Mouse (Mus musculus): ENCODE results near the gene Ttll5. TPM values are rescaled to one million over a fixed set of nuclear protein-coding genes. Genes with fewer than 3 reads are reported as not detected.

Gene Ttll5
- total RNA-seq, 2 experiments from 2014 or later: 22.9 to 36.1 TPM

GRCm38 (mm10) chr12:85960699-85961098, 136.2 kb downstream of the Ttll5 start:
- no peak for ATAC-seq (replicated peaks; ENCODE audit: poor library complexity, severe bottlenecking)

GRCm38 (mm10) chr12:85963160-85963559, 138.7 kb downstream of the Ttll5 start:
- ATAC-seq (replicated peaks; ENCODE audit: poor library complexity, severe bottlenecking): no peak

- peak; percentile 66 for ATAC-seq (replicated peaks; ENCODE audit: poor library complexity, severe bottlenecking)
These were observed 139.2 kb downstream of the Ttll5 start for GRCm38 (mm10) chr12:85963699-85964098.

GRCm38 (mm10) chr12:85964436-85964835, 140.0 kb downstream of the Ttll5 start:
- ATAC-seq (replicated peaks; ENCODE audit: poor library complexity, severe bottlenecking): 0 out of 2 replicates have a peak, but pooled peaks have one; percentile 9

GRCm38 (mm10) chr12:85967812-85968211, 143.4 kb downstream of the Ttll5 start:
- no peak for ATAC-seq (replicated peaks; ENCODE audit: poor library complexity, severe bottlenecking)

- no peak for ATAC-seq (replicated peaks; ENCODE audit: poor library complexity, severe bottlenecking)
These were observed 143.9 kb downstream of the Ttll5 start for GRCm38 (mm10) chr12:85968409-85968808.

- ATAC-seq (replicated peaks; ENCODE audit: poor library complexity, severe bottlenecking): peak; percentile 93
These were observed 145.1 kb downstream of the Ttll5 start for GRCm38 (mm10) chr12:85969571-85969970.

- ATAC-seq (replicated peaks; ENCODE audit: poor library complexity, severe bottlenecking): no peak
These were observed 145.7 kb downstream of the Ttll5 start for GRCm38 (mm10) chr12:85970191-85970590.

- no peak for ATAC-seq (replicated peaks; ENCODE audit: poor library complexity, severe bottlenecking)
These were observed 146.3 kb downstream of the Ttll5 start for GRCm38 (mm10) chr12:85970803-85971202.

- no peak for ATAC-seq (replicated peaks; ENCODE audit: poor library complexity, severe bottlenecking)
These were observed 147.2 kb downstream of the Ttll5 start for GRCm38 (mm10) chr12:85971655-85972054.

GRCm38 (mm10) chr12:85973526-85973925, 149.1 kb downstream of the Ttll5 start:
- ATAC-seq (replicated peaks; ENCODE audit: poor library complexity, severe bottlenecking): no peak

GRCm38 (mm10) chr12:85974030-85974429, 149.6 kb downstream of the Ttll5 start:
- no peak for ATAC-seq (replicated peaks; ENCODE audit: poor library complexity, severe bottlenecking)

GRCm38 (mm10) chr12:85979996-85980395, 155.5 kb downstream of the Ttll5 start:
- ATAC-seq (replicated peaks; ENCODE audit: poor library complexity, severe bottlenecking): peak; percentile 98

- 0 out of 2 replicates have a peak, but pooled peaks have one; percentile 7 for ATAC-seq (replicated peaks; ENCODE audit: poor library complexity, severe bottlenecking)
These were observed 161.1 kb downstream of the Ttll5 start for GRCm38 (mm10) chr12:85985524-85985923.

GRCm38 (mm10) chr12:85986024-85986423, 161.6 kb downstream of the Ttll5 start:
- ATAC-seq (replicated peaks; ENCODE audit: poor library complexity, severe bottlenecking): no peak

- ATAC-seq (replicated peaks; ENCODE audit: poor library complexity, severe bottlenecking): no peak
These were observed 162.3 kb downstream of the Ttll5 start for GRCm38 (mm10) chr12:85986540-85987443.

GRCm38 (mm10) chr12:85987444-85987889, 163.0 kb downstream of the Ttll5 start:
- ATAC-seq (replicated peaks; ENCODE audit: poor library complexity, severe bottlenecking): no peak

GRCm38 (mm10) chr12:85988121-85988520, 163.7 kb downstream of the Ttll5 start:
- no peak for ATAC-seq (replicated peaks; ENCODE audit: poor library complexity, severe bottlenecking)

GRCm38 (mm10) chr12:85988818-85989377, 164.4 kb downstream of the Ttll5 start:
- ATAC-seq (replicated peaks; ENCODE audit: poor library complexity, severe bottlenecking): no peak

- ATAC-seq (replicated peaks; ENCODE audit: poor library complexity, severe bottlenecking): peak; percentile 95
These were observed 167.8 kb downstream of the Ttll5 start for GRCm38 (mm10) chr12:85992013-85992837.

GRCm38 (mm10) chr12:85992838-85993234, 168.4 kb downstream of the Ttll5 start:
- peak; percentile 46; the same call in 1 of the 2 replicates for ATAC-seq (replicated peaks; ENCODE audit: poor library complexity, severe bottlenecking)
